Mouse (Mus musculus) gastrocnemius, postnatal 25 days (tissue): ENCODE results near the gene Pla2g12b. TPM values are rescaled to one million over a fixed set of nuclear protein-coding genes. Genes with fewer than 3 reads are reported as not detected.
"Not testable (repeated sequence)": the region's sequence is repeated elsewhere in the genome, so short reads cannot be mapped to it uniquely, and the experiment has no call there.

ENCODE experiments used
- DNase-seq: peaks from one replicate; pipeline ENCODE4 v3.0.0; 2022
- long read RNA-seq, 2 experiments: library from polyadenylated mRNA; stranded (forward); transcript quantifications; one replicate each; pipeline ENCODE4 v2.0.0; 2021
- total RNA-seq, 2 experiments: library from RNA; stranded (reverse); gene quantifications; 1 replicate in 1 of 2; 2 replicates in 1 of 2; pipeline ENCODE4 v1.2.3; 2021

Pla2g12b gene
- not detected for total RNA-seq
- long read RNA-seq, experiment 1, partial matches to known transcripts = 1 of 1 reads
- long read RNA-seq, experiment 1, other reads (novel, unspliced or antisense) = 0 of 1 reads
- long read RNA-seq, experiment 2 = 0 reads

DNA sequence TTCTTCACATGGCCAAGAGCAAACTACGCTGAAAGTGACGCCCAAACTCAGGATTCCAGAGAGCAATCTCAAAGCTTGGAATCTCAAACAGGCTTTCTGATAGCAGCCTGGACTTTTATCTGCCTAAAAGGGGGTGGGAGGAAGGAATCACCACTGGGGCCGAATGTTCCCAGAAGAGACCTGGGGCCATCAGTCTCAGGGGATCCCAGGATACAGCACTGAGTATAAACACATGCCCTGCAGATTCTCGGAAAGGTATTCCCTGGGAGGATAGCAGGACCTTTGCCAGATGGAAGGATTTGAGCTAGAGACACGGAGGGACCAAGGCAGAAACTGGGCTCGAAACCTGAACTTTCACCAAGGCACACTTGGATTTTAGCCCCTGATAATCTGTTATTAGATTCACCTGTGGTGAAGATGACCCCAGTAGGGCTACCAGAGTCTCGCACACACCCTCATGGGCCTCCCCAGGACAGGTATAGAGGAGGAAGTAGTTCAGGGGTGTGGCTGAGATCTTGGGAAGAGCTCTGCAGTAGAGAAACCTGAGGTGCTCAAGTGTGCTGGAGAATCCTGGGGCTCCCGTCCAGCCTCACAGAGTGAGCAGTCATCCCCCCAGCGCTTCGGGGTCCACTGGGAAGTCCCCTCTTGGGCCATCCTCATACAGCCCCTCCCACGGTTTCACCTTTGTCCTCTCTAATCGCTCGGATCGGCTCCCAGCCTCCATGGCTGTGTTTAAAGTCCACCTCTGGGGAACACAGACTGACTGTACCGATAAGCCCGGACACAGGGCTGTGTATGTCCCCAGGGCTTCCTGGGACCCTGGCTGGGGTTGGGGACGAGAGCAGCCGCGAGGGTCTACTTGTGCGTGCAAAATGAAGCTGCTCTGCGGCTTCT, at the start of gene Pla2g12b:
Pla2g12b (plus strand) TSS at position 762 of the 894 bp plus-strand sequence.
- DNase-seq = no peak

DNA sequence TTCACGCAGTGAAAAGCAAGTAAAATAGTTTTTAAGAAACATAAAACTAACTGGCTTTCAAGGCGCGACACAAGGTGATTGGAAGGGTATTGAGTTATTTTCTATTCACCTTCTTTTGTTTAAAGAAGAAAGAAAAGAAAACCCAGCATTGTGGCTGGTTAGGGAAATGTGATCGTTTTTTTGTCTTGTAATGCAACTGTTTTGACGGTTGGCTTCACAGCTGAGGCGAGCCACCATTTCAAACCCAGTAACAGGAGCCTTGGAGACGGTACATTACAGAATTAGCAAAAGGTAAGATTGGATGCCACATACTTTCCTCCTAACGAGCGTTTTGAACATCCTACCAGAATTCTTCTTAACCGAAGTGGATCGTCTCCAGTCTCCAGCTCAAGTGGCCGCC, 49.3 kb upstream of the Pla2g12b start:
- DNase-seq = no peak

DNA sequence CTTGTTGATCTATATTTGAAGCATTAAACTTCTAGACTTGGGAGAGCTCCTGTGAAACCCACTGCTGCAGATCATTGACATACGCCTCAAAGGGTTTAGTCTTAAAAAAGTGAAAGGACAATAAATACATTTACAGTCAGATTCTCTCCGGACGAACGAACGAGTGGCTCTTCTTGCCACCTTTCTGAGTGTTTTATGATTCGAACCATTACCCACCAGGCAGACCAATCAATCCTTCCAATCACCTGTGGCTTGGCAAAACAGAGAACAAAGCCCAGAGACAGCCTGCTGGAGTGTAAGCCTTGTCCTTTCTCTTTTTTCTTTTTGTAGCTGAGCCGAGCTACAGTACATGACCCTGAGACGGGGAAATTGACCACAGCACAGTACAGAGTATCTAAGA, 48.4 kb upstream of the Pla2g12b start:
- no peak for DNase-seq

DNA sequence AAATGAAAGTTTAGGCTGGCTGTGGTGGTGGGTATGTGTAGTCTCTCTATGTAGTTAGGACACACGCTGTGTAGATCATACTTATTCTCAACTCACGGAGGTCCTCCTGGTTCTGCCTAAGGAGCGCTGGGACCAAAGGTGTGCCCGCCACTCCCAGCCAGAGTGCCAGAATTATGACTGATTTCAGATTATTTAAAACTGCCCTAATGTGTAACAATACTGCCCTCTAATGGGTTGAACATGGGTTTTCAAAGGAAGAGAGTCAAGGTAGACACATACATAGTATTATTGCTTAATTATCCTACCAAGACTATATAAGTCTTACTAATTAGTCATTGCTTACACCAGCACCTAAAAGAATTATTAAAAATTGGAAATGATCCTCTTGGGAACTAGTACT, 44.7 kb upstream of the Pla2g12b start:
- no peak for DNase-seq

DNA sequence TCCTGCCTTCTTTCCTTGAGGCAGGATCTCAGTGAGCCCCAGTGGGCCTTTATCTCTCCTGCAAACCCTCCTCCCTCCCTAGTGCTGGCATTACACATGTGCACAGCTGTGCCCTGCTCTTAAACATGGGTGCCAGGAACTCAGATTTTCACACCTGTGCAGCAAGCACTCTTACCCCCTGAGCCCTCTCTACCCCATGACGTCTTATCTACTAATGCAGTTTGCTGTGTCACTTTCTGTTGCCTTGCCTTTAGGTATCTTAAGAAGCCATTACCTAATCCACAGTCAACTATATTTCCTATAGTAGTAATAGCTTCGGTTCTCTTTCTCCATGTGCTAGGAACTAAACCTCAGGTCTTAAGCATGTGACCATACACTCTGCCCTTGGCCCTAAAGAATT, 40.3 kb upstream of the Pla2g12b start:
- no peak for DNase-seq

DNA sequence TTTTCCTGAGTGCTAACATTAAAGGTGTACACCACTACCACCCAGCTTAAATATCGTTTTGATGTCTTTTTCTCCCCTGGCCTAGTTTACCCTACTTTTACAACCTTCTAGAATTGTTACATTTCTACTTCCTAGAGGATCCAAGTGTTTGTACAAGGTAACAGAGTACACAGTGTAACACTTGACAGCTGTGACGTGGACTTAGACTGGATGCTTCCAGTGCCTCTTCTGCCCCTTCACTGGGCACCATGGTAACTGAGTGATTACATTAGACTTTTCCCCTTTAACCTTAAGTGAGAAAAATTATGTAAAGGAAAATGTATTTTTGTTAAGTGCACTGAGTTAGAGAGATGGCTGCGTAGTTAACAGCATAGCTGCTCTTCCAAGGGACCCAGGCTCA, 38.9 kb upstream of the Pla2g12b start:
- DNase-seq = no peak

DNA sequence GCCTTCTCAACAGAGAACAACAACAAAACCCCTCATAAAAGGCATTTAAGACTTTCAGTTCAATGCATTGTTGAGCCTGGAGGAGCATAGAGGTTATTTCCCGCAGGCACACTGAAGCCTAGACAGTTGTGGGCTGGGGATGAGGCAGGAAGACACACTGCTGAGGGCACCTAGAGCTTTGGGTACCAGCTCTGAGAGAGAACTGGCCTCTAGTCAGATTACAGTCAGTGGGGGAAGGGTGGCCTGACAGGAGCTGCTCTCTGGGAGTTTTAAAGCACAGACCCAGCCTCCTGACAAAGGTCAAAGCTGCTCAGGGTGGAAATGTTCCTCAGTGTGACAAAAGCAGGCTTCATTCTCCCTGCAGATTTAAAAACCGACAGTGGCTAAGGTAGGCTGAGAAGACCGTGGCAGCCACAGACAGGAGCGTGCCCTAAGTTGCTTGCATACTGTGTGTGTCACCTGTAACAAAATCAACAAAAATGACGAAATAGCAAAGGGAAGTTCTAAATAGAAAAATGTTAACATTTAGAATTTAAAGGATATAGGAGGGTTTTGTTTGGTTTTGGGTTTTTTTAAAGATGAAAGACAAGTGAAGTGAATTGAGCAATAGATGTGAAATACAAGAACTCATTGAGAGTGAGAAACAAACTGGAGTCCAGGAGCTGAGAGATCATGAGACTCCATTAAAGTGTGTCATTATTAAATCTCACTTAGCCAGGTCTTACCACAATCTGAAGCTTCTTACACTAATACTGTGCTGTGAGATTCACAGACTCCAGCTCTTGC, 37.5 kb upstream of the Pla2g12b start:
- no peak for DNase-seq

DNA sequence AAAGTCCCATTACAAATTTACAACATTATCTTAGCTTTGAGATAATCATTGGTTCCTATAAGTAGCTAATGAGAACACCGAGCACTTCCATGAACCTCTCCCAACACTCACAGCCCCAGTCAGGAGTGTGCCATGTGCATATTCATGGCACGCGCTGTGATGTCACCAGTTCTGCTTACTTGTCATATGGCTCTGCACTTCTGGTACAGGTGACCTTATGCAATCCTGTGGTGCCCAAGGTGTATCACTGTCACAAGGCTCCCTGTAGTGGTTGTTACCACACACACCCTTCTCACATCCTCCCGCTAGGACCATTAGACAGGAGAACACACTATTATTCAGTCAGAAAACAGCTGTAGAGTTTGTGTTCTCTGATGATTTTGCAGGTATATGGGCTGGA, 36.7 kb upstream of the Pla2g12b start:
- no peak for DNase-seq

DNA sequence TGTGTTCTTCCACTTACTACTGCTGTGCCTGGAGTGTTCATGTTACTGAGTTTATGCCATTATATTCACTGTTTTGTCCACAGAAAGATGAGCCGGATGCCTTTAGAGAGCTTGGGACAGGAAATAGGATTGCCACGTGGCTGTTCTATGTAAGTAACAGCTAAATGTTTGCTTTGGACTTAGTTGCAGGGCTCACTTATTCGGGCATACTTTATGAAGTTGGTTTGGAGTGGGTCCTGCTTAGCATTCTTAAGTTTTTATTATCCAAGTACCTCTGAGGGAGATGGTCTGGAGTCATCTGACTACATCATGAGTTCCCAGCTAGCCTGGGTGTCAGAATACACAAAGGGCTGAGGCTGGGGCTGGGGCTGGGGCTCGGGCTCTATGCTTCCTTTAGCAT, 36.3 kb upstream of the Pla2g12b start:
- no peak for DNase-seq

DNA sequence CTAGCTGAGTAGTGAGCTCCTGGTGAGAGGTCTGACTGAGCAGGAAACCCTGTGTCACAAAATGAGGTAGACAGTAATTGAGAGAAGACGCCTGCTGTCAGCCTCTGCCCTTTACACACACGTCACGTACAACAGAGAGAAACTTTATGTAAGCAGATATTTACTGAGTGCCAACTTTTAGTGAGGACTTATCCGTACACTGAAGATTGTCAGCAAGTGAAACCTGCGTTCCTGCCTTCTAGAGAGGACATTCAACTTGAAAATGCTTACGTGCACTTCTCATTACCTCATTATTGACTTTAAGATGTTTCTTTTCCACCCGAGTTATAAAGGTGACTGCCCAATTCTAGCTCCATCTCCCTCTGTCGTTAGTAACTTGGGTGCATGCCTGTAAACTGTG, 34.7 kb upstream of the Pla2g12b start:
- DNase-seq = no peak

DNA sequence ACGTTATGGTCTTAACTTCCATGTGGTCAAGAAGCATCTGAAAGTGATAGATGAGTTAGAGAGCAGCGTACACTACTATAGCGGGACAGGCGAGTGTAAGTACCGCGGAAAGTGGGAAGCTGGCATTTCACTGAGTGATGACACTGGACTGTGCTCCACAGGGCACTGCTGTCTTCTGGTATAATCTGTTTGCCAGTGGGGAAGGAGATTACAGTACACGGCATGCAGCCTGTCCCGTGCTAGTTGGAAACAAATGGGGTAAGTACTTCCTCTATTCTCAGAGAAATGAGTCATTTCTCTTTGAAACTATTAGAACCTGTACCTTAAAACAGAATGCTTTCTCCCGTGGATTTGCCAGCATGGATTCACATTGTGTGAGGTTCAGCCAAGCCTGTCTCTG, 34.0 kb upstream of the Pla2g12b start:
- DNase-seq = no peak

DNA sequence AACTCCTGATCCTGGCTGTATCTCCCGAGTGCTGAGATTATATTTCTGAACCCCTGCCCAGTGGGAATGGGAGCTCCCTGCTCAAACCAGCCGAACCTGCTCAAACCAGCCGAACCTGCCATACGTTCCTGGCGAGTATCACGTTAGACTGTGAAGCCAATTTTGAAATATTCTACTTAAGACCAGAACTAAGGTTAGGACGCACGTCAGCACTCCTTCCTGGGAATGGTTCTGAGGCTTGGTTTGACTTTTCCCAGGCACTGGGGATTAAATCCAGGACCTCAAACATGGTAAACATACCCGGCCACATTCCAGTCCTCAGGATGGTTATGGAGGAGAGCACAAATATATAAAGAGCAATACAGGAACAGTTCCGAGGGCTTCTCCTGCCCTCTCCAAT, 25.6 kb upstream of the Pla2g12b start:
- no peak for DNase-seq

DNA sequence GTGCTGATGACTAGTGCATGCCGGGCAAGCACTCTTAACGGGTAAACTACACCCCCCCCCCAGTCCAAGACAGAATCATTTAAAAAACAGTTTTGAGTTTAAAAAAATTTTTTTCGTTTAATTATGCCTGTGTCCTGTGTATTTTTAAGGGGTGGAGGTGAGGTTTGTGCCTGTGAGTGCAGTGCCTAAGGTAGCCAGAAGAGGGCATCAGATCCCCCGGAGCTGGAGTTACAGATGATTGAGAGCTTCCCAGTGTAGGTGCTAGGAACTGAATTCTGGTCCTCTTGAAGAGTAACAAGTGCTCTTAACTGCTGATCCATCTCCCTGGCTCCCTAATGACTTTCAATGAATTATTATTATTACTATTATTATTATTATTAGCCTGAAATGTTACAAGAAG, 24.7 kb upstream of the Pla2g12b start:
- DNase-seq = no peak

DNA sequence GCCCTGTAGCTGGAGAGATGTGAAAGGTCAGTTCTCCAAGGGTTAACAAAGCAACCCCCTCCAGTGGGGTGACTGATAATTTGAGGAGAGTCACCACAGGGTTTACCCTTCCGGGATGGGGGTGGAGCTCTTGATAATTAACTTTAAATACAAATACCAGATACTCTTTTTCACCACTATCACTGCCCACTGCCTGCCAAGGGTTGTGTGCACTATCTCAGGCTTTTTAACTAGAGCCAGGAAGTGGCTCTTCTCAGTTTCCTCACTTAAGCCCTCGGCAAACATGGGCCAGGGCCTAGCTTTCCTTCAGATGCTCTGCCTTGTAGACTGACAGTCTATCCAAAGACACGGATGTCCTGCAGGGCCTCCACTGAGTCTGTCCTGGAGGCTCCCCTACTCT, 23.5 kb upstream of the Pla2g12b start:
- no peak for DNase-seq

DNA sequence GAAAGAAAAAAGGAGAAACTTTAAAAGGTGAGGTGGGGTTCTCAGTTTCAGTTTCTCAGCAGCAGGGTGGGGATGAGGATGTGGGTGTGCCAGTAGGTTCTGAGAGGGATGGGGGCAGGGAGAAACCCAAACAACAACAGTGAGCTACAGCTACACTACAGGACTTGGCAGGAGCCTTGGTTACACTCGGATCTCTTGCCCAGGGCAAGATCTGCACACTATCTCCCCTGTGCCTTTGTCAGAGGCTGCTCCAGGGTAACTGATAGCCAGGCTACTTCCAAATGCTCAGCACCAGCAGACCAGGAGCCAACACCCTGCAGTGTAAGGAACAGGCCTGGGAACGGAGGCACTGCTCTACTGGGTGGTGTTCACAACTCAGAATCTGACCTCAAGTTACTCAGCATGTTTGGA, 23.0 kb upstream of the Pla2g12b start:
- DNase-seq = no peak

DNA sequence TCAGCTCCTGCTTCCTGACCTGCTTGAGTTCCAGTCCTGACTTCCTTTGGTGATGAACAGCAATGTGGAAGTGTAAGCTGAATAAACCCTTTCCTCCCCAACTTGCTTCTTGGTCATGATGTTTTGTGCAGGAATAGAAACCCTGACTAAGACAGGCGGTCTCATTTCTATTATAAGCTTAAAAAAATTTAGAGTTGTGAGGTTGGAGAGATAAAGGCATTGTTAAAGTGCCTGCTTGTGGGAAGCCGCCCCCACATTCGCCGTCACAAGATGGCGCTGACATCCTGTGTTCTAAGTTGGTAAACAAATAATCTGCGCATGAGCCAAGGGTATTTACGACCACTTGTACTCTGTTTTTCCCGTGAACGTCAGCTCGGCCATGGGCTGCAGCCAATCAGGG, 21.9 kb upstream of the Pla2g12b start:
- DNase-seq = not testable (repeated sequence)

DNA sequence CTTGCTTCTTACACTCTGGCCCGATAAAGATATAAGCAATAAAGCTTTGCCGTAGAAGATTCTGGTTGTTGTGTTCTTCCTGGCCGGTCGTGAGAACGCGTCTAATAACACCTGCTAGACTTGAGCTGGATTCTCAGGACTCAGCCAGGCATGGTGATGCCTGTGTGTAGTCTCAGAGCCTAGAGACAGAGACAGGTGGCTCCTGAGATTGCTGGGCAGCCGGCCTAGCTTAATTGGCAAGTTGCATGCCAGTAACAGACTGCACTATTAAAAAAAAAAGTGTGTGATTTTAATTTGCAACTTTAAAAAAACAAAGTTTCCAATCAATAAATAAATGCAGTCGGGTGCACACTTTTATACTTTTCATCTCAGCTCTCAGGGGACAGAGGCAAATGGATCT, 16.5 kb upstream of the Pla2g12b start:
- DNase-seq = no peak

DNA sequence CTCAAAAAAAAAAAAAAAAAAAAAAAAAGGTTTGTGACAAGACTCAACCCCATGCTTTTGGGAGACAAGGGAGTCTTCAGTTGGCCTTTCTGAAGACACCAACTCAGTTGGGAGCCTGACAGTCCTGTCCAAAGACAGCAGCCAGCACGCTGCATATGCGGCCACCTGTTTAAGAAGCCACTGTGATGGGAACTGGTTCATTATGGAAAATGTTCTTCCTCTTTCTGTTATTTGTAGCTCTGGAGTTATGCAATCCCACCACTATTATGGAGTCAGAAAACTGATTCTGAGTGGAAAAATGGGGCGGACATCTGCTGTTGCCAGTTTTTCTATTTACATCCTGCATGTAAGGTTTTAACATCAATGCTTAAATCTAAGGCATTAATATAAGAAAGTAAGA, 13.8 kb upstream of the Pla2g12b start:
- no peak for DNase-seq

DNA sequence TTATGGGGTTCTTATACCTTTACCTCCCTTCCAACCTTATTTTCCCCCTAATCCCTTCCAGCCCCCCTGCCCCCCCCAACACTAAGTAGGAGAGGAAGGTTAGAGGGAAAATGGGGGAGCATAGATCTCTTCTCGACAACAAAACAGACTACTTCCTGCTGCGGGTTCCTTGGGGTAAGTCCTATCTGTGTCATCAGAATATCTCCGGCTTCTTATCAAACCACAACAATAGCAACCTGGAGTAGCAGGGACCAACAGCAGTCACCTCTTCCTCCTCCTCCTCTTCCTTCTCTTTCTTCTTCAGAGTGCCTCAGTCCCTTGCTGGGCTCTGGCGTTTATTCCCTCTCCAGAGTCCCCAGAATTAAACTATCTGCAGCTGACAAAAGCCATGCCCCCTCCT, 11.6 kb upstream of the Pla2g12b start:
- DNase-seq = no peak

DNA sequence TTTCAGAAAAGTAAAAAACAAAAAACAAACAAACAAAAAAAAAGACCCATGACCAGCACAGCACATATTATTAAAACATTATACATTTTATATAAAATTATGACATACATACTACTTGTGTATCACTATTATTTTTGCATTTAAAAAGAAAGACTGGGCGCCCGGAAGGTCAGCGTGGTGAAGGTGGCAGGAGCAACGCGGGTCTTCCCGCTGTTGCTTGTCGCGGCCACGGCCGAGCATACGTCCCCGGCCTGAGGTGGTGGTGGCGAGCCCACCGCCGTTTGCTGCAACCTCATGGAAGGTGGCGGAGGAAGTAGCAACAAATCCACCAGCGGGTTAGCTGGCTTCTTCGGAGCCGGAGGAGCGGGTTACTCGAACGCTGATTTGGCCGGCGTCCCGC, 8.0 kb upstream of the Pla2g12b start, which contains the start of gene Gm10273:
Gm10273 (plus strand) TSS at position 172 of the 400 bp plus-strand sequence.
- DNase-seq = not testable (repeated sequence)

DNA sequence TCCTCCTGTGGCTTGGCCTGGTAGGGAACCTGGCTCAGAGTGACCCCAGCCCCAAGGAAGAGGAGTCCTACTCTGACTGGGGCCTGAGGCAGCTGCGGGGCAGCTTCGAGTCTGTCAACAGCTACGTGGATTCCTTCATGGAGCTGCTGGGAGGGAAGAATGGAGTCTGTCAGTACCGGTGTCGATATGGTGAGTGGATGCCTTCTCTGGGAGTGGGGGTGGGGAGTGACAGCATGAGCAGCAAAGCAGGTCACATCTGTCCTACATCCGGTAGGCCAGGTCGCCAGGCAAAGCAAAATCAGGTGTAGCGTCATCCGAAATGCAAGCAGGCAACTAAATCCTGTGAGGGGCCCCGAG, 311 bp downstream of the Pla2g12b start:
- no peak for DNase-seq

DNA sequence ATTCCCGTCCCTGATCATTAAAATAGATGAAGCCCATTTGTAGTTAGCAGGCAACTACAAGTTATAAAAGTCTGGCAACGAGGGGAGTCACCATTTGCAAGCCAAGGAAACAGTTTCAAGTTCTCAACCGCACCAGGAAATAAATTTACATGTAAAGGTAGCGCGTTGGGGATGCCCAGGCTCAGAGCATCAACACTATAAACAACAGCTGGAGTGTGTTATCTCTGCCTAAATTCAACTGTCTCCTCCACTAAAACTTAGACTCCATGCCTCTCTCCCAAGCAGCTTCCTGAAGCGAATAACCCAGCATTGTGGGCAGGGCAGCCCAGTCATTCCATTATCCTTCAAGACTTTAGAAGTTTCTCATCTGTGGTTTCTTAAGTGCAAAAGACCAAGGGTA, 5.0 kb downstream of the Pla2g12b start:
- no peak for DNase-seq

DNA sequence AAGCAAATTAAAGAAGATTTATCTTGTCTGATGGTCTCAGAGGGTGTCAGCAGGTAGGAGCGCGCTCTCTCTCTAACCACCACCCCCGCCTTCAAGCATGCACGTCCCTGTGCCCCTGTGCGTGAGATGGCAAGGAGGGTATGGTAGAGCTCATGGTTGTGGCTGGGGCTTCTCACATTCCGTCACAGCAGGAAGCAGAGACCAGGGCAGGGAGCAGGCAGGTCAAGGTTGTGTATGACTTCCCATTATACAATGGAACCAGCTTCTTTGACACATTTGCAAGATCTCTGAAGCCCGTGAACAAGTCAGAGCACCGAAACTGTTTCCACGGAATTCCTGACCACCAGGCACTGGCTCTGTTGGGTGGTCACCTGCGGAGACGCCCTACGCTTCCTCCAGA, 6.8 kb downstream of the Pla2g12b start:
- no peak for DNase-seq
